Mouse (Mus musculus) midbrain, embryonic 11.5 days (tissue): ENCODE results near the gene Spata5. TPM values are rescaled to one million over a fixed set of nuclear protein-coding genes. Genes with fewer than 3 reads are reported as not detected.
"Not testable (repeated sequence)": the region's sequence is repeated elsewhere in the genome, so short reads cannot be mapped to it uniquely, and the experiment has no call there.

Source experiments
- ATAC-seq: fragments of 200-750 bp; cut with Nextera tagmentation; 2 replicates; pipeline ENCODE4 v1.8.0; 2017; ENCODE audit warnings: moderate TSS enrichment, moderate library complexity; ENCODE audit not compliant: low FRiP score
- DNase-seq: peaks from one replicate; pipeline ENCODE4 v3.0.0; 2015; ENCODE audit warnings: low spot score; ENCODE audit errors: missing footprints
- H3K27ac ChIP-seq: fragments of 300-500 bp; sonication (generic); 2 replicates; pipeline ENCODE4 v1.5.1; 2014; ENCODE audit warnings: low read depth, low read length
- H3K27me3 ChIP-seq: fragments of 300-500 bp; sonication (generic); 2 replicates; pipeline ENCODE4 v1.6.1; 2014; ENCODE audit warnings: mild to moderate bottlenecking, low read length, moderate library complexity, mixed read lengths; ENCODE audit not compliant: control insufficient read depth, insufficient read depth
- H3K36me3 ChIP-seq: fragments of 300-500 bp; sonication (generic); 2 replicates; pipeline ENCODE4 v1.6.1; 2014; ENCODE audit warnings: mild to moderate bottlenecking, low read length, moderate library complexity, mixed read lengths; ENCODE audit not compliant: control insufficient read depth, insufficient read depth
- H3K4me1 ChIP-seq: fragments of 300-500 bp; sonication (generic); 2 replicates; pipeline ENCODE4 v1.6.1; 2014; ENCODE audit warnings: low read length; ENCODE audit not compliant: control insufficient read depth, insufficient read depth
- H3K4me2 ChIP-seq: fragments of 300-500 bp; sonication (generic); 2 replicates; pipeline ENCODE4 v1.6.1; 2014; ENCODE audit warnings: mild to moderate bottlenecking, moderate library complexity
- H3K4me3 ChIP-seq: fragments of 300-500 bp; sonication (generic); 2 replicates; pipeline ENCODE4 v1.5.1; 2014; ENCODE audit warnings: low read depth, low read length
- H3K9ac ChIP-seq: fragments of 300-500 bp; sonication (generic); 2 replicates; pipeline ENCODE4 v1.6.1; 2014; ENCODE audit warnings: low read length
- H3K9me3 ChIP-seq: fragments of 300-500 bp; sonication (generic); 2 replicates; pipeline ENCODE4 v1.6.1; 2016; ENCODE audit warnings: low read length; ENCODE audit not compliant: control insufficient read depth
- WGBS: fragments of 180-500 bp; shearing (Covaris S2); extraction: QIAGEN DNeasy Blood & Tissue Kit; methylation state at CpG from one replicate; pipeline ENCODE4 v1.1.7; 2014; 5-methylcytosine and 5-hydroxymethylcytosine counted together
- polyA plus RNA-seq: library from polyadenylated mRNA; unstranded; fragments of >200 nt; fragmentation: Nextera tagmentation; extraction: Ambion mirVana; gene quantifications from 2 replicates; pipeline ENCODE4 v1.2.1, GENCODE M21; 2014

Spata5 gene
- polyA plus RNA-seq, 1 experiment from 2014 or later, result 42.3 TPM

GRCm38 (mm10) chr3:37515485-37515884 is 95.8 kb downstream of the Spata5 start:
- Histone ChIP-seq H3K36me3 (no peaks in the 10 kb centered on the region), H3K9ac (no peak overlapping the region), H3K9me3 (no peaks in the 10 kb centered on the region), H3K4me1 (no peaks in the 10 kb centered on the region), H3K4me2 (no peak overlapping the region), H3K27ac (no peak overlapping the region), H3K27me3 (no peaks in the 10 kb centered on the region), H3K4me3 (no peak overlapping the region)
- 18% methylated on average over 2 of the region's 2 CpGs for WGBS
- DNase-seq, result no peak
- 0 out of 2 replicates have a peak, but pooled peaks have one; percentile 35 for ATAC-seq

- Histone ChIP-seq H3K4me1 (no peaks in the 10 kb centered on the region), H3K36me3 (no peaks in the 10 kb centered on the region), H3K4me2 (no peak overlapping the region), H3K4me3 (no peak overlapping the region), H3K9me3 (no peaks in the 10 kb centered on the region), H3K27ac (no peak overlapping the region), H3K27me3 (no peaks in the 10 kb centered on the region), H3K9ac (no peak overlapping the region)
- ATAC-seq (no peak), DNase-seq (no peak)
- WGBS, result 94% methylated on average over 2 of the region's 2 CpGs
Observed at GRCm38 (mm10) chr3:37516379-37516778, 96.7 kb downstream of the Spata5 start.

DNA sequence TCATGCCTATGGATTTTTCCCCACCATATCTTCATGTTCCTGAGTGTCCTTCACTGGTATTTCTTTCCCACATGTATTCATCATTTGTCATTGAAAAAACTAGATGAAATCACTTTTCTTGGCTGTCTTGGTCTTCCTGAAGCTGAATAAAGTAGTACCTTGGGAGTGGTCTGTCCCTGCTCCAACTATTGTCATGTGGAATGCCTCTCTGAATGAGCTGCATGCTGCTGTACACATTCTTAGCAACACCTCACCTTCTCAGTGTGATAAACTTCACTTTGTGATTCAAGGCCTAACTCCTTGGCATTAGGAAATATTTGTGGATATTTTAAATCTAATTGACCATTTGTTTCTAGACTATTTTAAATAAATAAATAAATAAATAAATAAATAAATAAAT is 98.9 kb downstream of the Spata5 start:
- DNase-seq, result no peak
- no peak overlapping the region for H3K4me3 ChIP-seq
- no peaks in the 10 kb centered on the region for H3K4me1 ChIP-seq
- H3K27ac ChIP-seq, result no peak overlapping the region
- H3K4me2 ChIP-seq, result no peak overlapping the region
- H3K9ac ChIP-seq, result no peak overlapping the region
- ATAC-seq, result no peak
- no peaks in the 10 kb centered on the region for H3K9me3 ChIP-seq
- H3K36me3 ChIP-seq, result no peaks in the 10 kb centered on the region
- H3K27me3 ChIP-seq, result no peaks in the 10 kb centered on the region

- ATAC-seq, result no peak
- no peak overlapping the region for H3K27ac ChIP-seq
- no peaks in the 10 kb centered on the region for H3K9me3 ChIP-seq
- H3K4me2 ChIP-seq, result no peak overlapping the region
- H3K4me1 ChIP-seq, result no peaks in the 10 kb centered on the region
- DNase-seq, result no peak
- H3K27me3 ChIP-seq, result no peaks in the 10 kb centered on the region
- H3K9ac ChIP-seq, result no peak overlapping the region
- H3K36me3 ChIP-seq, result no peaks in the 10 kb centered on the region
- 85% methylated on average over 3 of the region's 3 CpGs for WGBS
- no peak overlapping the region for H3K4me3 ChIP-seq
Observed at GRCm38 (mm10) chr3:37520334-37521023, 100.8 kb downstream of the Spata5 start.

DNA sequence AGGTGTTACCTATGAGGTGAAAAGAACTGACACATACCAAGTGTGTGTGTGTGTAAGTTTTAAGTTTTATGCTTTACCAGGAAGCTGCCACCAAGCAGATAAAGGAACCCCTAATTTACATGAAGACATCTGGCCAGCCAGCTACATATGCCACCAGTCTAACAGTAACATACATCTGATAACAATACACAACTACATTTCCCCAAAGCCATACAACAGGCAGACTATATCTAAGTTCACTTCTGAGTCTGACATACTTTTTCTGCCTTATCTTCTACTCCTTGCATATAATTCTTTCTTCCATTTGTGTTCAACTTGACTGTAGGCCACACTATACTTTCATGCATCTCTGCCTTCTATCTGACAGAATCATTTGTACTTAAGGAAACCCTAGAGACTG is 112.4 kb downstream of the Spata5 start:
- Histone ChIP-seq H3K27me3 (no peaks in the 10 kb centered on the region), H3K4me3 (no peak overlapping the region), H3K36me3 (no peaks in the 10 kb centered on the region), H3K4me2 (no peak overlapping the region), H3K4me1 (no peaks in the 10 kb centered on the region), H3K27ac (no peak overlapping the region), H3K9me3 (no peaks in the 10 kb centered on the region), H3K9ac (no peak overlapping the region)
- DNase-seq (no peak), ATAC-seq (no peak)

DNA sequence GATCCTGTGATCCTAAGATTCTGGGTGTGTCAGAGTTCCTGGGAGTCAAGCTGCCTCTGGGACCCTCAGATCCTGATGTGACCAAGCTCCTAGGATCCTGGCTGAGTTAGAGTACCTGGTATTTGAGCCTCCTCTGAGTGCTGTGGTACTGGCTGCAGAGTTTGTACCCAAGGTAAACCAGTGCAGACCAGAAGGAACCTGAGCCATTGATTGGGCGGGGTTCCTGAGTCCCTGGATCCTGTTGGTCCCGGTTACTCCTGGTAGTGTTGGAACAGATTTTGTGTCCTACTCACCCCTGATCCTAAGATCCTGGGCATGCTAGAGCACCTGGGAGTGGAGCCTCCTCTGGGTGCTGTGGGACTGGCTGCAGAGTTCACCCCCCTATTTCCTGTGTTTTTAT is 121.0 kb downstream of the Spata5 start:
- not testable (repeated sequence) for DNase-seq, H3K4me2 ChIP-seq, H3K9ac ChIP-seq, H3K4me1 ChIP-seq, H3K36me3 ChIP-seq, H3K27me3 ChIP-seq, H3K9me3 ChIP-seq, ATAC-seq, H3K27ac ChIP-seq, H3K4me3 ChIP-seq
- WGBS, result 97% methylated on average over 2 of the region's 2 CpGs

DNA sequence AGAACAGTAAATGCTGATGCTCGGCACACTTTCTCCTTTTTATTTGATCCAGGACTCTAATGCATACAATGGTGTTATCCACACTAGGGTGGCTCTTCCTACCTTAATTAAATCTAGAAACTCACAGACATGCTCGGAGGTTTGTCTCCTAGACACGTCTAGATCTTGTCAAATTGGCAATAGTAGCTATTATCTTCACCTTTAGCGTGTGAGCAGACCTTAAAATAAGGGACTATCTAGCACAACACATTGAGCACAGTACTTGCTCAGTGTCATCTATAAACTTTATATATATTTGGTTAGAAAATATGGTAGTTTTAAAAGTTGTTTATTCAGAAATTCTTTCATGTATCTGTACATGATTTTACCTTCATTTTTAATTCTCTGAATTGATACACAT is 126.7 kb downstream of the Spata5 start:
- DNase-seq (no peak), ATAC-seq (no peak)
- H3K4me3 ChIP-seq, result no peak overlapping the region
- no peaks in the 10 kb centered on the region for H3K9me3 ChIP-seq
- 90% methylated on average over 4 of the region's 4 CpGs for WGBS
- H3K4me1 ChIP-seq, result no peaks in the 10 kb centered on the region
- no peak overlapping the region for H3K27ac ChIP-seq
- H3K4me2 ChIP-seq, result no peak overlapping the region
- H3K9ac ChIP-seq, result no peak overlapping the region
- H3K27me3 ChIP-seq, result no peaks in the 10 kb centered on the region
- H3K36me3 ChIP-seq, result no peaks in the 10 kb centered on the region

GRCm38 (mm10) chr3:37550190-37550589 is 130.5 kb downstream of the Spata5 start:
- no peak overlapping the region for H3K4me2 ChIP-seq
- no peaks in the 10 kb centered on the region for H3K4me1 ChIP-seq
- no peak overlapping the region for H3K27ac ChIP-seq
- ATAC-seq (no peak), DNase-seq (no peak)
- 87% methylated on average over 3 of the region's 3 CpGs for WGBS
- no peak overlapping the region for H3K9ac ChIP-seq
- no peaks in the 10 kb centered on the region for H3K27me3 ChIP-seq
- H3K9me3 ChIP-seq, result no peaks in the 10 kb centered on the region
- H3K4me3 ChIP-seq, result no peak overlapping the region
- no peaks in the 10 kb centered on the region for H3K36me3 ChIP-seq

DNA sequence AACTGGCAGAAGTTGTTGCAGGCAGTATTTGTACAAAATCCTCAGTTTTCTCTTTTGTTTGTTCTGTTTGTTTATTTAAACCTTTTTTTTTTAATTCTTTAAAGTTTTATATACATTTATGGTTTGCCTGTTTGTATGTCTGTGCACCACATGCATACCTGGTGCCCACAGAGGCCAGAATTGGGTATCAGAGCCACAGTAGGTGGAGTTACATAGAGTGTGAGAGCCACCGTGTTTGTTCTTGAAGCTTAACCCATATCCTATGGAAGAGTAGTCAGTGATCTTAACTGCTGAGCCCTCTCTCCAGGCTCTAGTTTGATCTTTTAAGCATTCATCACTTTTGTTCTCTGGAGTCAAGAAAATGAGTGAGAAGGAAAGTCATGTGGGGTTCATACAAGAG is 130.9 kb downstream of the Spata5 start:
- H3K36me3 ChIP-seq, result no peaks in the 10 kb centered on the region
- ATAC-seq, result no peak
- no peak overlapping the region for H3K4me2 ChIP-seq
- H3K9ac ChIP-seq, result no peak overlapping the region
- H3K9me3 ChIP-seq, result no peaks in the 10 kb centered on the region
- no peaks in the 10 kb centered on the region for H3K27me3 ChIP-seq
- H3K27ac ChIP-seq, result no peak overlapping the region
- no peak overlapping the region for H3K4me3 ChIP-seq
- DNase-seq, result no peak
- no peaks in the 10 kb centered on the region for H3K4me1 ChIP-seq
- WGBS, result 55% methylated on average over 1 of the region's 1 CpGs
